Mouse (Mus musculus) lung, postnatal 36 days (tissue): ENCODE measurements around the gene Slfn3.
"Not testable (repeated sequence)": the region's sequence is repeated elsewhere in the genome, so short reads cannot be mapped to it uniquely, and the experiment has no call there.

ENCODE experiments used
- DNase-seq: peaks from one replicate; pipeline ENCODE4 v3.0.0; 2022; ENCODE audit warnings: mixed read lengths

Slfn3 gene

GRCm38 (mm10) chr11:83191134-83191893, at the start of gene Slfn3:
Gene Slfn3, plus strand, starts transcription at chr11:83191330.
- DNase-seq = peak; percentile 72

GRCm38 (mm10) chr11:83148939-83149338, 42.2 kb upstream of the Slfn3 start:
- not testable (repeated sequence) for DNase-seq

- no peak for DNase-seq
Measured at GRCm38 (mm10) chr11:83174948-83175539, 16.1 kb upstream of the Slfn3 start, which contains the start of gene Slfn4. Gene Slfn4, plus strand, starts transcription at chr11:83175186.

- peak; percentile 53 for DNase-seq
Measured at GRCm38 (mm10) chr11:83192001-83192400, 871 bp downstream of the Slfn3 start.

GRCm38 (mm10) chr11:83205002-83205401, 13.9 kb downstream of the Slfn3 start:
- no peak for DNase-seq

GRCm38 (mm10) chr11:83216119-83216518, 25.0 kb downstream of the Slfn3 start:
- no peak for DNase-seq

GRCm38 (mm10) chr11:83221328-83221877, 30.3 kb downstream of the Slfn3 start:
- no peak for DNase-seq

GRCm38 (mm10) chr11:83223367-83223766, 32.2 kb downstream of the Slfn3 start:
- peak; percentile 43 for DNase-seq

GRCm38 (mm10) chr11:83223793-83224192, 32.7 kb downstream of the Slfn3 start:
- DNase-seq = not testable (repeated sequence)

GRCm38 (mm10) chr11:83224217-83224616, 33.1 kb downstream of the Slfn3 start:
- DNase-seq = peak; percentile 46

GRCm38 (mm10) chr11:83224750-83225149, 33.6 kb downstream of the Slfn3 start:
- DNase-seq = no peak

- no peak for DNase-seq
Measured at GRCm38 (mm10) chr11:83225371-83225960, 34.3 kb downstream of the Slfn3 start.

GRCm38 (mm10) chr11:83227926-83228723, 37.0 kb downstream of the Slfn3 start:
- no peak for DNase-seq

GRCm38 (mm10) chr11:83230966-83231365, 39.8 kb downstream of the Slfn3 start:
- peak; percentile 28 for DNase-seq

- DNase-seq = not testable (repeated sequence)
Measured at GRCm38 (mm10) chr11:83233621-83234020, 42.5 kb downstream of the Slfn3 start.

- DNase-seq = not testable (repeated sequence)
Measured at GRCm38 (mm10) chr11:83237390-83237789, 46.3 kb downstream of the Slfn3 start.

- DNase-seq = no peak
Measured at GRCm38 (mm10) chr11:83238389-83238788, 47.3 kb downstream of the Slfn3 start.

- no peak for DNase-seq
Measured at GRCm38 (mm10) chr11:83239811-83240210, 48.7 kb downstream of the Slfn3 start.

GRCm38 (mm10) chr11:83257211-83257610, 66.1 kb downstream of the Slfn3 start:
- not testable (repeated sequence) for DNase-seq

- no peak for DNase-seq
Measured at GRCm38 (mm10) chr11:83262673-83263072, 71.5 kb downstream of the Slfn3 start.

GRCm38 (mm10) chr11:83263146-83263545, 72.0 kb downstream of the Slfn3 start:
- DNase-seq = no peak
